Mouse (Mus musculus) liver, postnatal 0 days (tissue): ENCODE results near the gene Dph5. TPM values are rescaled to one million over a fixed set of nuclear protein-coding genes. Genes with fewer than 3 reads are reported as not detected.

Experiments used
- ATAC-seq: fragments of 200-750 bp; cut with Nextera tagmentation; 2 replicates; pipeline ENCODE4 v1.8.0; 2017; ENCODE audit warnings: mild to moderate bottlenecking, moderate library complexity
- DNase-seq: peaks from one replicate; pipeline ENCODE4 v3.0.0-alpha.2; 2016
- H3K27ac ChIP-seq: fragments of 300-500 bp; sonication (generic); 2 replicates; pipeline ENCODE4 v1.5.1; 2014; ENCODE audit warnings: antibody characterized with exemption, moderate library complexity, mild to moderate bottlenecking, low read depth
- H3K27me3 ChIP-seq: fragments of 300-500 bp; sonication (generic); 2 replicates; pipeline ENCODE4 v1.6.1; 2014; ENCODE audit warnings: low read length, control low read depth, mixed read lengths; ENCODE audit not compliant: insufficient read depth
- H3K36me3 ChIP-seq: fragments of 300-500 bp; sonication (generic); replicated peaks from 2 replicates; pipeline ENCODE4 v1.6.1; 2014; ENCODE audit warnings: mild to moderate bottlenecking, control low read depth, low read length, moderate library complexity, mixed read lengths; ENCODE audit not compliant: insufficient read depth
- H3K4me1 ChIP-seq: fragments of 300-500 bp; sonication (generic); 2 replicates; pipeline ENCODE4 v1.6.1; 2014; ENCODE audit warnings: antibody characterized with exemption, mild to moderate bottlenecking, control low read depth; ENCODE audit not compliant: insufficient read depth
- H3K4me2 ChIP-seq: fragments of 300-500 bp; sonication (generic); 2 replicates; pipeline ENCODE4 v1.6.1; 2014; ENCODE audit warnings: low read depth, mild to moderate bottlenecking, low read length, moderate library complexity, mixed read lengths
- H3K4me3 ChIP-seq: fragments of 300-500 bp; sonication (generic); 2 replicates; pipeline ENCODE4 v1.5.1; 2014; ENCODE audit warnings: low read depth, low read length
- H3K9ac ChIP-seq: fragments of 300-500 bp; sonication (generic); replicated peaks from 2 replicates; pipeline ENCODE4 v1.6.1; 2014; ENCODE audit warnings: mild to moderate bottlenecking, moderate library complexity
- H3K9me3 ChIP-seq: fragments of 300-500 bp; sonication (generic); 2 replicates; pipeline ENCODE4 v1.6.1; 2016; ENCODE audit warnings: mild to moderate bottlenecking, control low read depth, low read length, mixed read lengths
- CTCF ChIP-seq: sonication (generic); IDR thresholded peaks from 2 replicates; pipeline ENCODE4 v1.5.1; 2016; ENCODE audit warnings: antibody characterized with exemption, low read depth
- EP300 ChIP-seq: IDR thresholded peaks from 2 replicates; pipeline ENCODE4 v1.6.1; 2016; ENCODE audit warnings: antibody characterized with exemption, low read depth, mild to moderate bottlenecking
- WGBS: fragments of 180-500 bp; shearing (Covaris S2); extraction: QIAGEN DNeasy Blood & Tissue Kit; methylation state at CpG from one replicate; pipeline ENCODE4 v1.1.7; 2014; ENCODE audit not compliant: insufficient replicate concordance; 5-methylcytosine and 5-hydroxymethylcytosine counted together
- polyA plus RNA-seq: library from polyadenylated mRNA; unstranded; fragments of >200 nt; fragmentation: Nextera tagmentation; extraction: Ambion mirVana; gene quantifications from 2 replicates; pipeline ENCODE4 v1.2.1, GENCODE M21; 2015

Dph5 gene
- polyA plus RNA-seq, 1 experiment from 2014 or later, result 16.2 TPM

GRCm38 (mm10) chr3:115961311-115962027, 73.8 kb downstream of the Dph5 start:
- DNase-seq, result no peak
- 81% methylated on average over 11 of the region's 11 CpGs for WGBS
- Histone ChIP-seq H3K9ac (no peak overlapping the region), H3K4me2 (no peak overlapping the region), H3K4me3 (no peak overlapping the region), H3K9me3 (no peaks in the 10 kb centered on the region), H3K27me3 (no peaks in the 10 kb centered on the region), H3K4me1 (no peaks in the 10 kb centered on the region), H3K36me3 (peaks cover 18% of the 10 kb centered on the region), H3K27ac (no peak overlapping the region)
- ATAC-seq, result no peak
- TF ChIP-seq EP300, result no peak
- TF ChIP-seq CTCF, result no peak

- DNase-seq, result no peak
- 86% methylated on average over 4 of the region's 4 CpGs for WGBS
- TF ChIP-seq CTCF (no peak), EP300 (no peak)
Observed at GRCm38 (mm10) chr3:115962028-115962415, 74.4 kb downstream of the Dph5 start.

GRCm38 (mm10) chr3:115963597-115963996, 76.0 kb downstream of the Dph5 start:
- Histone ChIP-seq H3K27me3 (no peaks in the 10 kb centered on the region), H3K4me3 (no peak overlapping the region), H3K36me3 (peaks cover 16% of the 10 kb centered on the region), H3K4me2 (no peak overlapping the region), H3K27ac (no peak overlapping the region), H3K9ac (no peak overlapping the region), H3K9me3 (no peaks in the 10 kb centered on the region), H3K4me1 (no peaks in the 10 kb centered on the region)
- ATAC-seq (no peak), DNase-seq (no peak)
- no peak for TF ChIP-seq EP300
- no peak for TF ChIP-seq CTCF
- WGBS, result 88% methylated on average over 1 of the region's 1 CpGs

More at GRCm38 (mm10) chr3:115962028-115962415, 74.4 kb downstream of the Dph5 start:
- ATAC-seq, result no peak
- Histone ChIP-seq H3K9ac (no peak overlapping the region), H3K27ac (no peak overlapping the region), H3K4me1 (no peaks in the 10 kb centered on the region), H3K36me3 (peaks cover 20% of the 10 kb centered on the region), H3K4me3 (no peak overlapping the region), H3K9me3 (no peaks in the 10 kb centered on the region), H3K27me3 (no peaks in the 10 kb centered on the region), H3K4me2 (no peak overlapping the region)

- no peak overlapping the region for H3K4me3 ChIP-seq
- no peak overlapping the region for H3K27ac ChIP-seq
- DNase-seq, result no peak
- ATAC-seq, result no peak
- H3K4me1 ChIP-seq, result no peaks in the 10 kb centered on the region
- H3K36me3 ChIP-seq, result peaks cover 11% of the 10 kb centered on the region; the same call in 1 of the 2 replicates
- H3K27me3 ChIP-seq, result no peaks in the 10 kb centered on the region
- H3K9ac ChIP-seq, result no peak overlapping the region
- no peak overlapping the region for H3K4me2 ChIP-seq
- 93% methylated on average over 5 of the region's 5 CpGs for WGBS
- H3K9me3 ChIP-seq, result no peaks in the 10 kb centered on the region
- TF ChIP-seq EP300, result no peak
- no peak for TF ChIP-seq CTCF
Observed at GRCm38 (mm10) chr3:115964071-115964470, 76.4 kb downstream of the Dph5 start.

GRCm38 (mm10) chr3:115968745-115969530, 81.3 kb downstream of the Dph5 start:
- peaks cover 28% of the 10 kb centered on the region for H3K36me3 ChIP-seq
- H3K27ac ChIP-seq, result no peak overlapping the region
- ATAC-seq (no peak), DNase-seq (no peak)
- H3K4me3 ChIP-seq, result no peak overlapping the region
- no peaks in the 10 kb centered on the region for H3K27me3 ChIP-seq
- H3K9ac ChIP-seq, result no peak overlapping the region
- TF ChIP-seq CTCF (no peak), EP300 (no peak)
- WGBS, result 90% methylated on average over 10 of the region's 10 CpGs
- H3K9me3 ChIP-seq, result no peaks in the 10 kb centered on the region
- no peaks in the 10 kb centered on the region for H3K4me1 ChIP-seq
- H3K4me2 ChIP-seq, result no peak overlapping the region

- DNase-seq (no peak), ATAC-seq (no peak)
- H3K4me3 ChIP-seq, result no peak overlapping the region
- no peaks in the 10 kb centered on the region for H3K9me3 ChIP-seq
- no peak for TF ChIP-seq CTCF
- no peak for TF ChIP-seq EP300
- H3K27me3 ChIP-seq, result no peaks in the 10 kb centered on the region
- peaks cover 30% of the 10 kb centered on the region for H3K36me3 ChIP-seq
- 89% methylated on average over 20 of the region's 20 CpGs for WGBS
- H3K9ac ChIP-seq, result no peak overlapping the region
- no peak overlapping the region for H3K27ac ChIP-seq
- H3K4me1 ChIP-seq, result no peaks in the 10 kb centered on the region
- H3K4me2 ChIP-seq, result no peak overlapping the region
Observed at GRCm38 (mm10) chr3:115971045-115971785, 83.6 kb downstream of the Dph5 start.
